Mouse (Mus musculus): ENCODE results near the gene Rpl13. TPM values are rescaled to one million over a fixed set of nuclear protein-coding genes. Genes with fewer than 3 reads are reported as not detected.

Rpl13 gene
- polyA plus RNA-seq (2014; fragmentation: Illumina TruSeq; extraction: RNeasy Lipid Tissue Mini Kit (QIAGEN cat#74804); ENCODE audit: low read depth, low replicate concordance), result 71.7 TPM

GRCm38 (mm10) chr8:123101735-123102685 lies at the start of gene Rpl13:
TSS of gene Rpl13 (plus strand) at chr8:123102350.

GRCm38 (mm10) chr8:123062721-123063120 lies 39.4 kb upstream of the Rpl13 start, which contains the start of gene Spg7:
TSS of gene Spg7 (plus strand) at chr8:123062942.

GRCm38 (mm10) chr8:123117127-123117731 lies 15.1 kb downstream of the Rpl13 start, which contains the start of gene Cpne7:
TSS of gene Cpne7 (plus strand) at chr8:123117374.

Other genes with a start within 250 kb of the Rpl13 start
- 67.5 TPM for gene Ankrd11, start 60.1 kb upstream of the Rpl13 start, polyA plus RNA-seq (2014; fragmentation: Illumina TruSeq; extraction: RNeasy Lipid Tissue Mini Kit (QIAGEN cat#74804); ENCODE audit: low read depth, low replicate concordance)
- gene Spg7, start 39.4 kb upstream of the Rpl13 start, polyA plus RNA-seq (2014; fragmentation: Illumina TruSeq; extraction: RNeasy Lipid Tissue Mini Kit (QIAGEN cat#74804); ENCODE audit: low read depth, low replicate concordance), result 32.2 TPM
- gene Cpne7, start 15.0 kb downstream of the Rpl13 start, polyA plus RNA-seq (2014; fragmentation: Illumina TruSeq; extraction: RNeasy Lipid Tissue Mini Kit (QIAGEN cat#74804); ENCODE audit: low read depth, low replicate concordance), result not detected
- gene Sult5a1, start 56.0 kb downstream of the Rpl13 start, polyA plus RNA-seq (2014; fragmentation: Illumina TruSeq; extraction: RNeasy Lipid Tissue Mini Kit (QIAGEN cat#74804); ENCODE audit: low read depth, low replicate concordance), result 0.99 TPM
- 17.1 TPM for gene Dpep1, start 83.9 kb downstream of the Rpl13 start, polyA plus RNA-seq (2014; fragmentation: Illumina TruSeq; extraction: RNeasy Lipid Tissue Mini Kit (QIAGEN cat#74804); ENCODE audit: low read depth, low replicate concordance)
- 9.4 TPM for gene Chmp1a, start 110.4 kb downstream of the Rpl13 start, polyA plus RNA-seq (2014; fragmentation: Illumina TruSeq; extraction: RNeasy Lipid Tissue Mini Kit (QIAGEN cat#74804); ENCODE audit: low read depth, low replicate concordance)
- gene Spata33, start 110.5 kb downstream of the Rpl13 start, polyA plus RNA-seq (2014; fragmentation: Illumina TruSeq; extraction: RNeasy Lipid Tissue Mini Kit (QIAGEN cat#74804); ENCODE audit: low read depth, low replicate concordance), result 0.70 TPM
- gene Cdk10, start 122.5 kb downstream of the Rpl13 start, polyA plus RNA-seq (2014; fragmentation: Illumina TruSeq; extraction: RNeasy Lipid Tissue Mini Kit (QIAGEN cat#74804); ENCODE audit: low read depth, low replicate concordance), result 2.9 TPM
- 0.58 TPM for gene Spata2l, start 133.9 kb downstream of the Rpl13 start, polyA plus RNA-seq (2014; fragmentation: Illumina TruSeq; extraction: RNeasy Lipid Tissue Mini Kit (QIAGEN cat#74804); ENCODE audit: low read depth, low replicate concordance)
- 2.2 TPM for gene Zfp276, start 151.8 kb downstream of the Rpl13 start, polyA plus RNA-seq (2014; fragmentation: Illumina TruSeq; extraction: RNeasy Lipid Tissue Mini Kit (QIAGEN cat#74804); ENCODE audit: low read depth, low replicate concordance)
- 1.9 TPM for gene Vps9d1, start 152.0 kb downstream of the Rpl13 start, polyA plus RNA-seq (2014; fragmentation: Illumina TruSeq; extraction: RNeasy Lipid Tissue Mini Kit (QIAGEN cat#74804); ENCODE audit: low read depth, low replicate concordance)
- gene Fanca, start 216.2 kb downstream of the Rpl13 start, polyA plus RNA-seq (2014; fragmentation: Illumina TruSeq; extraction: RNeasy Lipid Tissue Mini Kit (QIAGEN cat#74804); ENCODE audit: low read depth, low replicate concordance), result not detected
- not detected for gene Spire2, start 230.4 kb downstream of the Rpl13 start, polyA plus RNA-seq (2014; fragmentation: Illumina TruSeq; extraction: RNeasy Lipid Tissue Mini Kit (QIAGEN cat#74804); ENCODE audit: low read depth, low replicate concordance)